Mouse (Mus musculus): ENCODE data around the gene Crb2. TPM values are rescaled to one million over a fixed set of nuclear protein-coding genes. Genes with fewer than 3 reads are reported as not detected.
A peak's percentile ranks its signal among the peaks of the same experiment; 100 is the strongest.

Gene Crb2
- total RNA-seq (2012; rRNA removed) = not detected in 2 replicates
- polyA plus RNA-seq (2012; ENCODE audit: insufficient read depth in 1 of 2, insufficient read length in 2 of 2, low read depth in 1 of 2, low replicate concordance in 2 of 2, missing spikeins in 1 of 2) = not detected

DNA sequence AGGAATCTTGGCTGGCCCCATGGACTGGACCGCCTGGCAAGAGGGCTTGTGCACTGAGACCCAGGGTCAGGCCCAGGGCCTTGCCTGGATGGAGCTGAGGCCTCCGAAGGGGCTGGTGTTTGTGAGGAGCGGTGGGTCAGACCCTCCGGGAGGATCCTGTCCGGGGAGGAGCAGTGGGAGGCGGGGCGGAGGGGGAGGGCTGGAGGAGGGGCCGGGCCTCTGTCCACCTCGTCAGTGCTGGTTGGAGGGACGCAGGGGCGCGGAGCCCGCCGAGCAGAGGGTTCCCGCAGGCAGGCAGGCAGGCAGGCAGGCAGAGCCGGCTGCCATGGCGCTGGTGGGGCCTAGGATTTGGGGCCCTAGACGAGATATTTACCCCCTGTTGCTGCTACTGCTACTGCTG, at the start of gene Crb2:
Gene Crb2 (plus strand): TSS at position 234 of the 400 bp plus-strand sequence.
- no peak for DNase-seq (ENCODE audit: low read depth, low spot score)
- TF ChIP-seq ELF1 (IDR thresholded peaks at IDR 0.05; ENCODE audit: low read depth, low read length) = no peak
- no peak for TF ChIP-seq GABPA (IDR thresholded peaks at IDR 0.05; ENCODE audit: low read depth, low read length)
- TF ChIP-seq NRF1 (IDR thresholded peaks at IDR 0.05; ENCODE audit: insufficient read depth, low read depth, low read length, poor library complexity, severe bottlenecking) = no peak
- TF ChIP-seq POLR2A (IDR thresholded peaks at IDR 0.05; ENCODE audit: control insufficient read depth in 1 of 2, insufficient read depth in 1 of 2, low read depth in 1 of 2, low read length in 2 of 2, poor library complexity in 1 of 2) = no peak
- no peak for TF ChIP-seq USF2 (IDR thresholded peaks at IDR 0.05; ENCODE audit: borderline replicate concordance in 1 of 2, insufficient read depth in 1 of 2, low read depth in 1 of 2, low read length in 2 of 2)
- TF ChIP-seq MYC (IDR thresholded peaks at IDR 0.05; ENCODE audit: low read depth, low read length) = no peak
- no peak for TF ChIP-seq MAX (IDR thresholded peaks at IDR 0.05; ENCODE audit: low read length)
- no peak for TF ChIP-seq ZKSCAN1 (IDR thresholded peaks at IDR 0.05; ENCODE audit: low read depth, low read length)
- no peak for TF ChIP-seq TCF12 (IDR thresholded peaks at IDR 0.05; ENCODE audit: low read depth, low read length)
- TF ChIP-seq GATA1 (IDR thresholded peaks at IDR 0.05; ENCODE audit: low read depth, low read length) = no peak
- TF ChIP-seq TAL1 (IDR thresholded peaks at IDR 0.05; ENCODE audit: low read length) = no peak
- no peak for TF ChIP-seq EP300 (IDR thresholded peaks at IDR 0.05; ENCODE audit: low read depth in 1 of 2, low read length in 2 of 2)
- no peak for TF ChIP-seq BHLHE40 (IDR thresholded peaks at IDR 0.05; ENCODE audit: borderline replicate concordance, low read depth, low read length)
- no peak for TF ChIP-seq KAT2A (conservative IDR thresholded peaks at IDR 0.05; ENCODE audit: low read depth, low read length)
- no peak for TF ChIP-seq MXI1 (IDR thresholded peaks at IDR 0.05; ENCODE audit: low read depth, low read length)
- TF ChIP-seq UBTF (IDR thresholded peaks at IDR 0.05; ENCODE audit: borderline replicate concordance, insufficient read depth, low read depth, low read length) = no peak
- TF ChIP-seq MYB (IDR thresholded peaks at IDR 0.05; ENCODE audit: low read depth, low read length) = no peak
- peaks cover 0 to 10% of the 10 kb centered on the region in 2 experiments; a peak in 2 of 4 replicates for H3K4me1 ChIP-seq (ENCODE audit: control insufficient read depth in 1 of 2, insufficient read depth in 2 of 2, low read length in 2 of 2)
- H3K4me3 ChIP-seq (ENCODE audit: control insufficient read depth in 1 of 2, insufficient read depth in 1 of 2, low read depth in 2 of 2, low read length in 2 of 2) = no peak within 1 kb of the TSS
- H3K79me2 ChIP-seq (ENCODE audit: control insufficient read depth, insufficient read depth, low read length, poor library complexity) = no peaks in the 10 kb centered on the region
- no peaks in the 10 kb centered on the region for H3K27me3 ChIP-seq (ENCODE audit: control insufficient read depth in 1 of 2, insufficient read depth in 2 of 2, low read length in 2 of 2)
- H3K36me3 ChIP-seq (ENCODE audit: control insufficient read depth in 1 of 2, insufficient read depth in 2 of 2, low read length in 2 of 2) = peaks cover 0 to 3% of the 10 kb centered on the region in 2 experiments; a peak in 1 of 4 replicates
- no peak within 1 kb of the TSS for H3K9ac ChIP-seq (ENCODE audit: control insufficient read depth, low read depth, low read length, poor library complexity, severe bottlenecking)
- H3K27ac ChIP-seq (ENCODE audit: control insufficient read depth, low read depth, low read length) = no peak within 1 kb of the TSS
- H3K9me3 ChIP-seq (replicated peaks; ENCODE audit: insufficient read depth, low read length) = no peaks in the 10 kb centered on the region

DNA sequence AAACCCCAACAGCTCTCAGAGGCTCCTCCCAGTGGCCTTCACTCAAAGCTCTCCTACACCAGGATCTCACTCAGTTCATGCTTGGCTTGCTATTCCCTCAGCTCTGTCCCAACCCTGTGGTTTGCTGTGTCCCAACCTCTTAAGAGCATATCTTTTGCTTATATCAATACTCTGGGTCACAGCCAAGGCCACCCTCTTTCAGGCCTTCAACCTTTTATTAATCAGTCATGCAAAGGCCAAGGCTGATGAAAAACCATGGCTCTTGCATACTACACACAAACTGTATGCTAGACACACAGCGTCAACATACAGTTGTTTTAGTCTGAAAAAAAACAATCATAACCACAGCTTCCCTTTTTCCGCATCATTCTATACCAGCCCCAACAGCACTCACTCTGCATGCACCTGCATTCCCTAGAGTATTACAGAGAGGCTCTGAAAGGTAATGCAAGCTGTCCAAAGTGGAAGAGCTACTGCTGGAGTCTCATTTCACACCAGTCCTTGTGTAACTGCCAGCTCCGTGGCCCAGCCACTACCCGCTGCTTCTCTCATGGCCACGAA, 44.7 kb upstream of the Crb2 start:
- Histone ChIP-seq H3K27ac (ENCODE audit: control insufficient read depth, low read depth, low read length) (no peak overlapping the region), H3K27me3 (ENCODE audit: control insufficient read depth in 1 of 2, insufficient read depth in 2 of 2, low read length in 2 of 2) (no peaks in the 10 kb centered on the region; a peak in 1 of 4 replicates)
- peak; percentile 54 for DNase-seq (ENCODE audit: low read depth, low spot score)

More for the DNA sequence above, 44.7 kb upstream of the Crb2 start:
- H3K4me3 ChIP-seq (ENCODE audit: control insufficient read depth in 1 of 2, insufficient read depth in 1 of 2, low read depth in 2 of 2, low read length in 2 of 2) = no peak overlapping the region
- peaks cover 0 to 2% of the 10 kb centered on the region in 2 experiments; a peak in 1 of 4 replicates for H3K36me3 ChIP-seq (ENCODE audit: control insufficient read depth in 1 of 2, insufficient read depth in 2 of 2, low read length in 2 of 2)
- no peak overlapping the region for H3K9ac ChIP-seq (ENCODE audit: control insufficient read depth, low read depth, low read length, poor library complexity, severe bottlenecking)
- H3K4me1 ChIP-seq (ENCODE audit: control insufficient read depth in 1 of 2, insufficient read depth in 2 of 2, low read length in 2 of 2) = peaks cover 0 to 12% of the 10 kb centered on the region in 2 experiments; a peak in 2 of 4 replicates
- TF ChIP-seq TAL1 (IDR thresholded peaks at IDR 0.05; ENCODE audit: low read length) (no peak), RAD21 (IDR thresholded peaks at IDR 0.05; ENCODE audit: low read depth, low read length) (no peak), UBTF (IDR thresholded peaks at IDR 0.05; ENCODE audit: borderline replicate concordance, insufficient read depth, low read depth, low read length) (no peak), CHD1 (IDR thresholded peaks at IDR 0.05; ENCODE audit: low read depth, low read length) (no peak), ZNF384 (IDR thresholded peaks at IDR 0.05; ENCODE audit: low read depth, low read length) (peak; percentile 45; the same call in 1 of the 2 replicates), POLR2AphosphoS5 (IDR thresholded peaks at IDR 0.05; ENCODE audit: borderline replicate concordance, low read depth, low read length) (no peak), MAFK (IDR thresholded peaks at IDR 0.05; ENCODE audit: borderline replicate concordance, low read depth, low read length) (no peak)
- H3K9me3 ChIP-seq (replicated peaks; ENCODE audit: insufficient read depth, low read length) = no peaks in the 10 kb centered on the region
- H3K79me2 ChIP-seq (ENCODE audit: control insufficient read depth, insufficient read depth, low read length, poor library complexity) = no peaks in the 10 kb centered on the region
